Comparison of ENCODE assay signal across 8 mouse cellular contexts in genomic region chr3:30995899-30996687, GRCm38 (mm10). TPM values are rescaled to one million over a fixed set of nuclear protein-coding genes. Genes with fewer than 3 reads are reported as not detected.
A peak's percentile ranks its signal among the peaks of the same experiment; 100 is the strongest.
DNase-seq lines count a peak whose midpoint lies in the region; ATAC-seq and TF ChIP-seq lines count a peak whose summit lies in the region.

No protein-coding gene starts in this region.

- H3K4me1 ChIP-seq in embryonic facial prominence, embryonic 13.5 days = peaks cover 40% of the 10 kb centered on the region
- H3K4me1 ChIP-seq in intestine, postnatal 0 days (replicated peaks; ENCODE audit: control insufficient read depth, insufficient read depth, low read length) = no peaks in the 10 kb centered on the region; the same call in 1 of the 2 replicates
- H3K4me1 ChIP-seq in midbrain, embryonic 12.5 days = peaks cover 15% of the 10 kb centered on the region

- peak overlapping the region; percentile 95 for H3K27ac ChIP-seq in left cerebral cortex, adult 2 months
- peak overlapping the region; percentile 85 for H3K27ac ChIP-seq in embryonic facial prominence, embryonic 13.5 days
- peak overlapping the region; percentile 79 for H3K27ac ChIP-seq in intestine, postnatal 0 days (ENCODE audit: low read depth, low read length)
- peak overlapping the region; percentile 73 for H3K27ac ChIP-seq in midbrain, embryonic 12.5 days (replicated peaks)

- TF ChIP-seq CTCF in left cerebral cortex, adult 2 months (IDR thresholded peaks at IDR 0.05) = no peak; the same call in 1 of the 2 replicates
- no peak for TF ChIP-seq CTCF in intestine, postnatal 0 days (IDR thresholded peaks at IDR 0.05; ENCODE audit: low read depth)

- intact Hi-C loops in left cerebral cortex, adult 2 months (cut with DNase I) = loop anchor here (1.0 to 2.0 kb wide), 2 partner anchors 27 to 393 kb away; partner anchors contain the start of genes Mynn and Phc3
- intact Hi-C loops in left cerebral cortex, postnatal 36 days (cut with DNase I) = loop anchor here (2.0 kb wide), 1 partner anchor 27 kb away; the partner anchor contains the start of gene Phc3

- H3K9me3 ChIP-seq in embryonic facial prominence, embryonic 13.5 days = no peaks in the 10 kb centered on the region
- no peaks in the 10 kb centered on the region for H3K9me3 ChIP-seq in intestine, postnatal 0 days (ENCODE audit: control insufficient read depth)
- H3K9me3 ChIP-seq in midbrain, embryonic 12.5 days = no peaks in the 10 kb centered on the region

- ATAC-seq in embryonic facial prominence, embryonic 13.5 days (ENCODE audit: insufficient number of reproducible peaks, insufficient read depth, low FRiP score, low TSS enrichment, low read depth) = peak; percentile 35; the same call in 1 of the 2 replicates
- ATAC-seq in intestine, postnatal 0 days = peak; percentile 28
- ATAC-seq in midbrain, embryonic 12.5 days (ENCODE audit: low FRiP score, low read depth) = peak; percentile 84

- H3K4me3 ChIP-seq in left cerebral cortex, adult 2 months = peak overlapping the region; percentile 84
- peak overlapping the region; percentile 91 for H3K4me3 ChIP-seq in embryonic facial prominence, embryonic 13.5 days
- peak overlapping the region; percentile 99 for H3K4me3 ChIP-seq in intestine, postnatal 0 days (ENCODE audit: low read depth, low read length)
- H3K4me3 ChIP-seq in midbrain, embryonic 12.5 days = peak overlapping the region; percentile 87

- no peaks in the 10 kb centered on the region for H3K36me3 ChIP-seq in embryonic facial prominence, embryonic 13.5 days
- H3K36me3 ChIP-seq in intestine, postnatal 0 days (ENCODE audit: control insufficient read depth, insufficient read depth) = no peaks in the 10 kb centered on the region
- no peaks in the 10 kb centered on the region for H3K36me3 ChIP-seq in midbrain, embryonic 12.5 days

- peak overlapping the region; percentile 87 for H3K9ac ChIP-seq in embryonic facial prominence, embryonic 13.5 days
- H3K9ac ChIP-seq in intestine, postnatal 0 days (ENCODE audit: low read depth, low read length) = peak overlapping the region; percentile 89
- H3K9ac ChIP-seq in midbrain, embryonic 12.5 days (replicated peaks) = peak overlapping the region; percentile 89

- under 1% methylated on average over 44 of the region's 49 CpGs for WGBS in embryonic facial prominence, embryonic 13.5 days
- WGBS in intestine, postnatal 0 days = under 1% methylated on average over 49 of the region's 49 CpGs
- 2% methylated on average over 45 of the region's 49 CpGs for WGBS in midbrain, embryonic 12.5 days

- H3K27me3 ChIP-seq in embryonic facial prominence, embryonic 13.5 days = no peaks in the 10 kb centered on the region
- H3K27me3 ChIP-seq in intestine, postnatal 0 days (replicated peaks; ENCODE audit: control insufficient read depth, insufficient read depth, low read length) = no peaks in the 10 kb centered on the region
- peaks cover 5% of the 10 kb centered on the region; the same call in 1 of the 2 replicates for H3K27me3 ChIP-seq in midbrain, embryonic 12.5 days

- peak in 1 of 2 experiments; percentile 57 for DNase-seq in left cerebral cortex, adult 2 months (ENCODE audit: extremely low spot score in 1 of 2, low spot score in 2 of 2)
- no peak for DNase-seq in left cerebral cortex, postnatal 36 days (ENCODE audit: low spot score in 2 of 2)
- DNase-seq in R1 (ENCODE audit: low read depth, low spot score) = peak; percentile 62
- no peak for DNase-seq in spleen, postnatal 36 days (ENCODE audit: low spot score in 2 of 2)
- DNase-seq in gastrocnemius, adult 8-10 months (ENCODE audit: low spot score in 2 of 2) = no peak

- H3K4me2 ChIP-seq in embryonic facial prominence, embryonic 13.5 days = peak overlapping the region; percentile 63
- H3K4me2 ChIP-seq in intestine, postnatal 0 days (replicated peaks; ENCODE audit: low read depth) = peak overlapping the region; percentile 68
- H3K4me2 ChIP-seq in midbrain, embryonic 12.5 days (replicated peaks) = peak overlapping the region; percentile 72

RNA-seq across cellular contexts. Expression of gene Prkci, which starts 0.5 kb away (rescaled TPM):
- 10 to 100 TPM; 58.0 to 59.9 TPM for total RNA-seq in left cerebral cortex, adult 2 months (2021)
- 10 to 100 TPM; 62.5 to 65.5 TPM for total RNA-seq in left cerebral cortex, postnatal 36 days (2021)
- 39.0 and 39.3 TPM in 2 replicates for polyA plus RNA-seq in embryonic facial prominence, embryonic 13.5 days (2015; fragmentation: Nextera tagmentation; extraction: Ambion mirVana)
- 14.0 and 14.5 TPM in 2 replicates for polyA plus RNA-seq in intestine, postnatal 0 days (2015; fragmentation: Nextera tagmentation; extraction: Ambion mirVana)
- 33.1 and 39.2 TPM in 2 replicates for polyA plus RNA-seq in midbrain, embryonic 12.5 days (2016; fragmentation: Nextera tagmentation; extraction: Ambion mirVana)
- 1 to 10 TPM; 1.9 to 4.3 (median 3.3) TPM for total RNA-seq in gastrocnemius, adult 8-10 months (2022)

RNA-seq across cellular contexts. Expression of gene Phc3, which starts 26.9 kb away (rescaled TPM):
- 10 to 100 TPM; 40.8 to 41.3 TPM for total RNA-seq in left cerebral cortex, adult 2 months (2021)
- 10 to 100 TPM; 32.1 to 42.0 TPM for total RNA-seq in left cerebral cortex, postnatal 36 days (2021)
- polyA plus RNA-seq in embryonic facial prominence, embryonic 13.5 days (2015; fragmentation: Nextera tagmentation; extraction: Ambion mirVana) = 8.1 and 9.4 TPM in 2 replicates
- polyA plus RNA-seq in intestine, postnatal 0 days (2015; fragmentation: Nextera tagmentation; extraction: Ambion mirVana) = 3.5 and 3.8 TPM in 2 replicates
- 5.8 and 6.2 TPM in 2 replicates for polyA plus RNA-seq in midbrain, embryonic 12.5 days (2016; fragmentation: Nextera tagmentation; extraction: Ambion mirVana)
- total RNA-seq in gastrocnemius, adult 8-10 months (2022) = 10 to 100 TPM; 10.8 to 13.1 (median 11.9) TPM

Comparison
In these comparisons a context has a peak if more than half of its experiments do, and no peak if none do; other contexts are left out.
1. ATAC-seq: peak in every context shown above with its lines; median percentile 84 in midbrain, embryonic 12.5 days; 35 in embryonic facial prominence, embryonic 13.5 days; 28 in intestine, postnatal 0 days.
2. RNA of gene Prkci, which starts 0.5 kb away (total RNA-seq): 62.5 to 65.5 TPM in left cerebral cortex, postnatal 36 days and 58.0 to 59.9 TPM in left cerebral cortex, adult 2 months; 1.9 to 4.3 TPM in gastrocnemius, adult 8-10 months; every median in the first group is over 10 times any median in the second.
3. Peak in every context shown above with its lines, with median percentiles within 50 percentile points of each other: H3K27ac ChIP-seq, H3K4me3 ChIP-seq, H3K4me2 ChIP-seq and H3K9ac ChIP-seq.